Mouse (Mus musculus): ENCODE measurements at regions not wholly inside any gene's neighbourhood (a gene's known extent, or its start where the extent isn't known, plus 50 kb on each side); places are given as distances from the start of the nearest gene placed in this dataset.

- no peak for DNase-seq (ENCODE audit: low spot score in 2 of 2)
Observed at GRCm38 (mm10) chr14:15603954-15604523, 165.3 kb upstream of the Lrrc3b start.

DNA sequence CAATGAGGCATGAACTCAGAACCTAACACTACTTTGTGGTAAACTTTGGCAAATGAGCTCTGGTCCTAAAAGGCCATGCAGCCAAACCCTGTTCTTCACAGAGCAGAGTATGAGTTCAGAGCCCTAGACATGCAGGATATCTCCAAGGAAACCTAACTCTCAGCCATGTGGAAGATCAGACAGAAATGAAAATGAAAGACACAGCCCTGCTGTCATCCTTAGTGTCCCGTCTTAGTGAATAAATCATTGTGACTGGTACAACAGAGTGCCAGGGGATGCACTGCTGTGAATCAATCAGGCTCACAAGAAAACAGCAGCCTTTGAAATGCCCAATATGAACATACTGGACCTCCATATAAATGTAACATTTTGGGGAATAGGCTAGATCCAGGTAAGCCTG is 171.4 kb upstream of the Lrrc3b start:
- no peak for DNase-seq (ENCODE audit: low spot score in 2 of 2)

DNA sequence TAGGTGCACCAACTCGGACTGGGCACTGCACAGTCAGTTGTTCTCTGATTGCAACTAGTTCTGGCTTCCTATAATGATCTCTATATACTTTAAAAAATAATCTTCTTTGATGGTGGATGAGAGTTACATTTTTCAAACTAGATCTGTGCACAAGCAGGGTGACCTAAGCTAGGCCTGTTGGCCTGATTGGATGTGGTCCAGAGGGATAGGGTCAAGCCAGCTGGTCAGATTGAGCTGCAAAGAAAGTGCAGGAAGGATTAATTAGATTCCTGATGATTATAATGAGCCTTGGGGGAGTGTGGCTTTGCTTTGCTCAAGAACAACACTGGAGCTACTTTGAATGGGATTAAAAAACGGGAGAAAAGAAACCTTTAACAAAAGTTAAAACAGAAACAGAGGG is 195.8 kb upstream of the Lrrc3b start:
- no peak for DNase-seq (ENCODE audit: low spot score in 2 of 2)

- no peak for DNase-seq (ENCODE audit: low spot score in 2 of 2)
Observed at GRCm38 (mm10) chr14:15637681-15638080, 198.9 kb upstream of the Lrrc3b start.

DNA sequence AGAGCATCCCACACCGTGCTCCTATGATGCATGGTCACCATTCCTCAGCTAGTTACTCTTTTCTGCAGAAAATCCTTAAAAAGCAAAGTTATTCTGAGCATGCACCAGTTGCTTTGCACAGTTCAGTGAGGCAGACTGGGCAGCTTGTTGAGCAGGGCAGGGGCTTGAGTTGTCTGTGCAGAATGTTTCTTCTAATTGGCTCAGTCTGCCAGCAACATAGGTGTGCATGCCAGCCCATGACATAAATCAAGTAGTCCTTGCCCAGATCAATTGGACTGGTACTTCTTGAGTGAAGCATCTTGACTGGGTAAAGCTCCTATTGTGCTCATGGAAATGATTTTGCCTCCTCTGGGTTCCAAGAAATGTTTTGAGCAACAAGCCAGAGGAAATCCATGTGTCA is 200.1 kb upstream of the Lrrc3b start:
- no peak for DNase-seq (ENCODE audit: low spot score in 2 of 2)

- no peak for DNase-seq (ENCODE audit: low spot score in 2 of 2)
Observed at GRCm38 (mm10) chr14:15660886-15661285, 222.1 kb upstream of the Lrrc3b start.

- DNase-seq (ENCODE audit: low spot score in 2 of 2): no peak
Observed at GRCm38 (mm10) chr14:15672292-15672691, 233.5 kb upstream of the Lrrc3b start.

- DNase-seq (ENCODE audit: low spot score in 2 of 2): no peak
Observed at GRCm38 (mm10) chr14:15677218-15677617, 238.4 kb upstream of the Lrrc3b start.

DNA sequence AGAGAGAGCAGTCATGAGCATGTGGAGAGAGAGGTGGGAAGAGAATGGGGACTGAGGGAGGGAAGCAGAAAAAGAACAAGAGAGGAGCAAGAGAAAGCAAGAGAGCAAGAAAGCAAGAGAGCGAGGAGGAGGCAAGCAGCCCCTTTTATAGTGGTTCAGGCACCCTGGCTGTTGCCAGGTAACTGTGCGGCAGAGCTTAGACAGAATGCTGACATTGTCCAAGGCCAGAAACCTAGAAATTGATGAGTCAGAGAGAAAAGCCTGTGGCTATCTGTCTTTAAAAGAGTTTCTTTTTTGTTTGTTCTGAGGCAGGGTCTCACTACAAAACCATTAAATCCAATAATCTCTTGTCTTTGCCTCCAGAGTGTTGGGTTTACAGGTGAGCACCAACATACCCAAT is 240.7 kb upstream of the Lrrc3b start:
- DNase-seq (ENCODE audit: low spot score in 2 of 2): no peak

DNA sequence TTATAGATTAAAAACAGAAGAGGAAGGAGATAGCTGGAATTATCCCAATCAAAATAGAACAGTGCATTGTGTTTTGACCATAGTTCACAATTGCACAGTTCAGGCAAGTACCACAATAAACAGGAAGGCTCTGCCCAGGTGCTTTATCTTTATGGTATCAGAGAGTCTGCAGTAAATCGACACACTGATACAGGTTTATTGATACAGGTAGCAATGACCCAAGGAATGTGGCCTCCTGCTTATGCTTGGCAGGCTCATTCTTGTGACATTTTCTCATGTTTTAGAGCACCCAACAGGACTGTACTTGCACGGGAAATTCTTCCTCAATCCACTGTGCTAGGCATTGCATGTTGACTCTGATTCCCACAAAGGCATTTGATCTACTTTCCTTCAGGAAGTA is 259.2 kb upstream of the Lrrc3b start:
- no peak for DNase-seq (ENCODE audit: low spot score in 2 of 2)

DNA sequence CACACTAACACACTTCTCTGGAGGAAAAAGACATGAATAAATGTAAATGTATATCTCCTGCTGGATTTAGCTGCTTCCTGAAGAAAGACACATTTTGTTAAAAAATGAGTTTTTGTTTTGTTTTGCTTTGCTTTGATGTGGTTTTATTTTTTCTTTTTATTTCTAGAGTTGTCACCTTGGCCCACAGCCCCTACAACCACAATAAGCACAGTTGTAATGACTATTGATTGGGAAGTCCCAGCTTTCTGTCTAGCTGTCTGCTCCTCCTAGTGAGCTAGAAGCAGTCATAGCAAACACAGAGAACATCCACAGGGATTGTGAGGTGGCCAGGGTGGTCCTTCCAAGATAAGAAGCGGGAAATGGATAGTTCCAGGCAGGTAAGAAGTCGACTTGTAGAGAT is 259.8 kb upstream of the Lrrc3b start:
- DNase-seq (ENCODE audit: low spot score in 2 of 2): no peak

- no peak for DNase-seq (ENCODE audit: low spot score in 2 of 2)
Observed at GRCm38 (mm10) chr14:15722135-15722534, 283.3 kb upstream of the Lrrc3b start.

GRCm38 (mm10) chr14:15746629-15747238 is 307.9 kb upstream of the Lrrc3b start:
- DNase-seq (ENCODE audit: low spot score in 2 of 2): no peak

- no peak for DNase-seq (ENCODE audit: low spot score in 2 of 2)
Observed at GRCm38 (mm10) chr14:15769846-15770448, 331.2 kb upstream of the Lrrc3b start.

DNA sequence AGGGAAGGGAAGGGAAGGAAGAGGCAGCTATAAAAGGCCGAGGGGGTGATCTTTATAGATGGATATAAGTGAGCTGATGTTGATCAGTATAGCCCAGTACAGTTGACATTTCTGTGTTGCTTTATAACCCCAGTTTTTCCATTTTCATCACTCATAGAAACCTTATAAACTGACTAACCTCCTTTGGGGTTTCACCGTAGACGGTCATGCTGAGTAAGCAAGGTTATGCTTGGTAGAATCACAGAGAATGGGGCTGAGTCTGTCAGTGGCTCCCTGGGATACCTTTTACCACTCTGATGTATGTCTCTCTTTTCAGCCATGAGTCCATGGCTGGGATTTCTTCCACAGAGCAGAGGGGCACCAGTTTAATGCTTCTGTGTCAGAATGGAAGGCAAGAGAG is 345.9 kb upstream of the Lrrc3b start:
- no peak for DNase-seq (ENCODE audit: low spot score in 2 of 2)

DNA sequence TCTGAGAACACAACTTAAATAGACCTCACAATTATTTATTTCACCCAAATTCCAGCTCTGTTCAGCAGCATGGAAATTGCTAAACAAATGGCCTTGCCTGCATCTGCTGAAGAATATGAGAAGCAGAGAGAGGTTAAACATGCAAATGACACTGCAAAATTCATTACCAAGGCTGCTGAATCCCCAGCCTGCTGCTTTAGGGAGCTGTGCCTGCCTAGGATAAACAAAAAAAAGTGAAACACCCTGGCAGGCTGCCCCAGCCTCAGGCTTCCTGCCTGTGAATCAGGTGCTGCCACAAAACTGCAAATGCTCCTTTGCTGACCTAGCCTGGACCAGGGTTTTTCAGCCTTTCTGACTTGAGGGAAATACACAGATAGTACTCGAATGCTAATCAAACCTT is 346.4 kb upstream of the Lrrc3b start:
- no peak for DNase-seq (ENCODE audit: low spot score in 2 of 2)

DNA sequence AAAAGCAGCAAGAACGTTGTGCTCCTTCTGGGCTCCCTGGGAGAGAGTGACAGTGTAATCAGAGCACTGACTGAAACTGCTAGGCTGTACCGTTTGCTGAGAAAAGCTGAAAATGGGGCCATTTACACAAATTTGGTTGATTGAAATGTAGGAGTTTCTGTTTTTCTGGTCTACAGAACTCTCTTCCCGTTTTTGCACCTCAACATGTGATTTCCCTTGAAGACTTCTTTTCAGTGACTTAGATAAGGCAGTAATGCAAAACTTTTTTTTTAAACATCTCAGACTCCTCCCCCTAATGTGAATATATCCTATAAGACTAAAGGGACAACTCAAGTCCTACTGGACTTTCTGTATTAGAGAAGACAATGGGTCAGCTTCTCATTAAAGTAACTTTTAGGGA is 356.9 kb upstream of the Lrrc3b start:
- no peak for DNase-seq (ENCODE audit: low spot score in 2 of 2)

DNA sequence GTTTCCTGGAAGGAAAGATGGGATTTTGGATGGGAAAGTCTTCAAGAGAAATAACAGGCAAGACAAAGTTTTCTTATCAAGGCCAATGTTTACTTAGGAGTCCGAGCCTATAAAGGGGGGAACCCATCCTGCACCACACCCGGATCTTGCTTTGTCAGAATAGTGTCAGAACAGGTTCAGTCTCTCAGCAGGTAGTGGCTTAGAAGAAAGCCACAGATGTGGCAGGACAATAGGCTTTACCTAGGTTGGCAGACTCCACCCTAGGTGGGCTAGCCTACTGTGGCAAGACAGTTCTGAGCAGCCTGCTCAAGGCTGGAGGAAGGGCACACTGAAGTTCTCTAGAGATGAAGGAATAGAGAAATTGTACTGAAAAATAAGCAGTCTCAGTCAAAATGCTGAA is 358.2 kb upstream of the Lrrc3b start:
- DNase-seq (ENCODE audit: low spot score in 2 of 2): no peak

DNA sequence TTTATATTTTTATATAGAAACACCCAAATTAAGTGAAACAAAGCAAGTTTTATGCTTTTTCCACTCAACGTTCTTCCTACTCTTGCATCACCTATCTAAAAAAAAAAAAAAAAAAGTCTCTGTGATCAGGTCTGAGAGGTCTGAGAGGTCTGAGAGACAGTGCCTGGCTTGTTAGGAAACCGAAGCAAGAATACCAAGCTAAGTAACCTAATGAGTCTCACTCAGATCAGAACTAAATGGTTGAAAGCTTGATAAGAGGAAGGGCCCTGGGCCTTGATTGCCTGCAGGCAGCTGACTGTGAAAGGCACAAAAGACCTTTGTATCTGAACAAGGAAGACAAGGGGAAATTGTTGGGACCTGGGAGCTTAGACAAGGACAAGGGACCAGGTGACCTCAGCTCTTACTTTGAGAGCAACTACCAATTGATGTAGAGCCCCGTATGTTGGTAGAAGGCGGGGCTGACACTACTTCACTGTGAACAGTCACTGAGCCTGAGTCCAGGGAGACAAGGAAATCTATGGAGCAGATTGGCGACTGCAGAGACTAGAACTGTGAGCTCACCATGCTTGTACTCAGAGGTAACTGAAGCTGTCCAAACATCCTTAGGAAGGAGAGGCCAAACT is 362.8 kb upstream of the Lrrc3b start:
- DNase-seq (ENCODE audit: low spot score in 2 of 2): no peak

DNA sequence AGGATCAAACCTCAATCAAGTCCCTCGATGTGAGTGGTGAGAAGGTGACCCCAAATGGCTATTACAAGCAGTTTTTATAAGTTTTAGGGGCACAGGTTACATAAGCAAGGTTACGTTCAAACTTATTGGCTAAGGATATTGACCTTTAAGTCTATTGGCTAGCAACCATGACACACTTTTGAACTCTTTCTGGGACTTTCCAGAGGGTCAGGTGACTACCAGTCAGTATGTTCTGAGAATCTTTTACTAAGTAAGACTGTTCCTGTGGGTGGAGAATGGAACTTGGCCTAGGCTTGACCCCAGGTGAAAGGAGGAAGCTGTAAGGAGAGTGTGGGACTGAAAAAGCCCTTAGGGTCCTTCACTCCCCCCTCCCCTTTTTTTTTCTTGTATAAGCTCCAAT is 370.3 kb upstream of the Lrrc3b start:
- DNase-seq (ENCODE audit: low spot score in 2 of 2): no peak

- DNase-seq (ENCODE audit: low spot score in 2 of 2): no peak
Observed at GRCm38 (mm10) chr14:15841390-15842023, 402.7 kb upstream of the Lrrc3b start.

DNA sequence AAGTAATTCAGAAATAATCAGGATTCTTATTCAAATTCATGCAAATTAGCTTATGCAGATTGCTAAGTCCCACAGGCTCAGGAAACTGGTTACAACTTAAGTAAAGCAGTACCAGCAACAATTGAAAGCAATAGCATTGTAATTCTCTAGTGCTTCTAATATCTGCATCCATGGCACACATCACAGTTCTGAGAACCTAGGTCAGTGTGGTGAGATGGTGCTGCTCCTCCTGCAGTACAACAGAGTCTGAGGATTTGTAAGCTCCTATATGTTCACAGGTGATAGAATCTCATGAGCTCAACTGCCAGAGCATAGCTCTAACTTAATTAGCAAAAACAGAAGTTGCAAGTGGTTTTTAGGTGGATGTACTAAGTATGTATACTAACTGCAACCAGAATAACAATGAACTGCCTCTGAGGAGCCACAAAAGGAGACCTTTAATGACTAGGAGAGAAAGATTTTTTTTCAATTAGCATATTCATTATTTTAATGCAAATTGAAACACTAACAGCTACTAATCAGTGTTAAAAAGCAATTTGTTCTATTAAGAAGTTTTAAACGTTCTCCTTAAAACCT is 403.3 kb upstream of the Lrrc3b start:
- no peak for DNase-seq (ENCODE audit: low spot score in 2 of 2)

Measured in spleen, postnatal 4 days (tissue).